Mouse (Mus musculus) MEL (cell line): ENCODE results near the gene Msl2. TPM values are rescaled to one million over a fixed set of nuclear protein-coding genes. Genes with fewer than 3 reads are reported as not detected.

Experiments
- DNase-seq: peaks from one replicate; pipeline ENCODE4 v3.0.0; 2011; ENCODE audit warnings: low read depth, low spot score
- H3K27ac ChIP-seq: 2 replicates; pipeline ENCODE4 v1.5.1; 2012; ENCODE audit warnings: low read depth, mild to moderate bottlenecking, control low read depth, low read length, moderate library complexity; ENCODE audit not compliant: control insufficient read depth
- H3K27me3 ChIP-seq, 2 experiments: fragments of 150-350 bp in 1 of 2; sonication (generic) in 1 of 2; 2 replicates each; pipeline ENCODE4 v1.6.1; 2012; ENCODE audit warnings: low read length in 2 of 2, mild to moderate bottlenecking in 2 of 2, improper control_type of control experiment in 1 of 2, moderate library complexity in 1 of 2; ENCODE audit not compliant: insufficient read depth in 2 of 2, control insufficient read depth in 1 of 2
- H3K36me3 ChIP-seq, 2 experiments: 2 replicates each; pipeline ENCODE4 v1.6.1; 2012 to 2014; ENCODE audit warnings: low read length in 2 of 2, improper control_type of control experiment in 1 of 2, inconsistent platforms in 1 of 2, mild to moderate bottlenecking in 1 of 2; ENCODE audit not compliant: insufficient read depth in 2 of 2, control insufficient read depth in 1 of 2
- H3K4me1 ChIP-seq, 2 experiments: fragments of 150-350 bp in 1 of 2; sonication (generic) in 1 of 2; 2 replicates each; pipeline ENCODE4 v1.6.1; 2012; ENCODE audit warnings: low read length in 2 of 2, improper control_type of control experiment in 1 of 2, mild to moderate bottlenecking in 1 of 2; ENCODE audit not compliant: insufficient read depth in 2 of 2, control insufficient read depth in 1 of 2
- H3K4me3 ChIP-seq, 2 experiments: fragments of 150-350 bp in 1 of 2; sonication (generic) in 1 of 2; 2 replicates each; pipeline ENCODE4 v1.5.1; 2012; ENCODE audit warnings: low read depth in 2 of 2, low read length in 2 of 2, mild to moderate bottlenecking in 2 of 2, moderate library complexity in 2 of 2, control low read depth in 1 of 2, improper control_type of control experiment in 1 of 2; ENCODE audit not compliant: control insufficient read depth in 1 of 2, insufficient read depth in 1 of 2
- H3K79me2 ChIP-seq: 2 replicates; pipeline ENCODE4 v1.6.1; 2012; ENCODE audit warnings: mild to moderate bottlenecking, low read length, moderate library complexity; ENCODE audit not compliant: control insufficient read depth, poor library complexity, insufficient read depth
- H3K9ac ChIP-seq: 2 replicates; pipeline ENCODE4 v1.6.1; 2012; ENCODE audit warnings: low read depth, mild to moderate bottlenecking, control low read depth, low read length, moderate library complexity; ENCODE audit not compliant: control insufficient read depth, poor library complexity, severe bottlenecking
- H3K9me3 ChIP-seq: fragments of 150-350 bp; sonication (generic); replicated peaks from 2 replicates; pipeline ENCODE4 v1.6.1; 2012; ENCODE audit warnings: mild to moderate bottlenecking, low read length, improper control_type of control experiment, moderate library complexity; ENCODE audit not compliant: insufficient read depth
- BHLHE40 ChIP-seq: IDR thresholded peaks from 2 replicates; pipeline ENCODE4 v1.6.1; 2012; ENCODE audit warnings: low read depth, mild to moderate bottlenecking, inconsistent platforms, low read length, improper control_type of control experiment, borderline replicate concordance
- E2F4 ChIP-seq: IDR thresholded peaks from 2 replicates; pipeline ENCODE4 v1.6.1; 2011; ENCODE audit warnings: low read depth, low read length, improper control_type of control experiment, borderline replicate concordance
- ELF1 ChIP-seq: IDR thresholded peaks from 2 replicates; pipeline ENCODE4 v1.6.1; 2014; ENCODE audit warnings: low read depth, mild to moderate bottlenecking, inconsistent platforms, low read length, improper control_type of control experiment, moderate library complexity
- EP300 ChIP-seq, 2 experiments: IDR thresholded peaks; 2 replicates each; pipeline ENCODE4 v1.6.1; 2011; ENCODE audit warnings: improper control_type of control experiment in 2 of 2, low read length in 2 of 2, low read depth in 1 of 2, mild to moderate bottlenecking in 1 of 2
- ETS1 ChIP-seq: IDR thresholded peaks from 2 replicates; pipeline ENCODE4 v1.6.1; 2012; ENCODE audit warnings: low read depth, mild to moderate bottlenecking, inconsistent platforms, low read length, improper control_type of control experiment, moderate library complexity
- GABPA ChIP-seq: IDR thresholded peaks from 2 replicates; pipeline ENCODE4 v1.6.1; 2012; ENCODE audit warnings: low read depth, mild to moderate bottlenecking, inconsistent platforms, low read length, improper control_type of control experiment, moderate library complexity
- GATA1 ChIP-seq: IDR thresholded peaks from 2 replicates; pipeline ENCODE4 v1.6.1; 2011; ENCODE audit warnings: low read depth, low read length, improper control_type of control experiment
- KAT2A ChIP-seq: conservative IDR thresholded peaks from 2 replicates; pipeline ENCODE4 v1.6.1; 2012; ENCODE audit warnings: low read depth, low read length, improper control_type of control experiment, inconsistent platforms
- MAFK ChIP-seq: IDR thresholded peaks from 2 replicates; pipeline ENCODE4 v1.6.1; 2011; ENCODE audit warnings: low read depth, mild to moderate bottlenecking, low read length, improper control_type of control experiment, borderline replicate concordance
- MAX ChIP-seq: IDR thresholded peaks from 2 replicates; pipeline ENCODE4 v1.6.1; 2011; ENCODE audit warnings: low read length, improper control_type of control experiment
- MAZ ChIP-seq: IDR thresholded peaks from 2 replicates; pipeline ENCODE4 v1.6.1; 2012; ENCODE audit warnings: low read depth, mild to moderate bottlenecking, inconsistent platforms, low read length, improper control_type of control experiment
- MXI1 ChIP-seq: IDR thresholded peaks from 2 replicates; pipeline ENCODE4 v1.6.1; 2011; ENCODE audit warnings: mild to moderate bottlenecking, low read depth, low read length, improper control_type of control experiment
- MYB ChIP-seq: IDR thresholded peaks from 2 replicates; pipeline ENCODE4 v1.6.1; 2011; ENCODE audit warnings: mild to moderate bottlenecking, low read depth, low read length, improper control_type of control experiment
- MYC ChIP-seq: IDR thresholded peaks from 2 replicates; pipeline ENCODE4 v1.6.1; 2011; ENCODE audit warnings: low read depth, mild to moderate bottlenecking, low read length, improper control_type of control experiment, moderate library complexity
- POLR2A ChIP-seq, 2 experiments: IDR thresholded peaks; 2 replicates each; pipeline ENCODE4 v1.6.1; 2011 to 2012; ENCODE audit warnings: low read length in 2 of 2, mild to moderate bottlenecking in 2 of 2, control low read depth in 1 of 2, improper control_type of control experiment in 1 of 2, low read depth in 1 of 2, moderate library complexity in 1 of 2; ENCODE audit not compliant: control insufficient read depth in 1 of 2, insufficient read depth in 1 of 2, poor library complexity in 1 of 2
- POLR2AphosphoS2 ChIP-seq: IDR thresholded peaks from 2 replicates; pipeline ENCODE4 v1.6.1; 2011; ENCODE audit warnings: low read length, improper control_type of control experiment
- POLR2AphosphoS5 ChIP-seq: IDR thresholded peaks from 2 replicates; pipeline ENCODE4 v1.6.1; 2012; ENCODE audit warnings: low read depth, borderline replicate concordance, mild to moderate bottlenecking, inconsistent platforms, low read length, moderate library complexity, mixed read lengths
- RCOR1 ChIP-seq: IDR thresholded peaks from 2 replicates; pipeline ENCODE4 v1.6.1; 2012; ENCODE audit warnings: low read depth, mild to moderate bottlenecking, inconsistent platforms, low read length, improper control_type of control experiment
- SIN3A ChIP-seq: IDR thresholded peaks from 2 replicates; pipeline ENCODE4 v1.6.1; 2012; ENCODE audit warnings: low read length, improper control_type of control experiment, inconsistent platforms
- SMC3 ChIP-seq: IDR thresholded peaks from 2 replicates; pipeline ENCODE4 v1.6.1; 2011; ENCODE audit warnings: low read depth, low read length, improper control_type of control experiment
- TAL1 ChIP-seq: IDR thresholded peaks from 2 replicates; pipeline ENCODE4 v1.6.1; 2012; ENCODE audit warnings: mild to moderate bottlenecking, inconsistent platforms, low read length, moderate library complexity, mixed read lengths
- TCF12 ChIP-seq: IDR thresholded peaks from 2 replicates; pipeline ENCODE4 v1.6.1; 2014; ENCODE audit warnings: low read depth, mild to moderate bottlenecking, inconsistent platforms, low read length, improper control_type of control experiment, moderate library complexity
- USF1 ChIP-seq: IDR thresholded peaks from 2 replicates; pipeline ENCODE4 v1.6.1; 2014; ENCODE audit warnings: low read depth, mild to moderate bottlenecking, inconsistent platforms, low read length, improper control_type of control experiment, moderate library complexity
- USF2 ChIP-seq, 2 experiments: IDR thresholded peaks; 2 replicates each; pipeline ENCODE4 v1.6.1; 2011 to 2012; ENCODE audit warnings: improper control_type of control experiment in 2 of 2, low read length in 2 of 2, borderline replicate concordance in 1 of 2, inconsistent platforms in 1 of 2, low read depth in 1 of 2, mild to moderate bottlenecking in 1 of 2; ENCODE audit not compliant: insufficient read depth in 1 of 2
- ZC3H11A ChIP-seq: IDR thresholded peaks from 2 replicates; pipeline ENCODE4 v1.6.1; 2012; ENCODE audit warnings: low read depth, mild to moderate bottlenecking, inconsistent platforms, low read length, improper control_type of control experiment
- ZKSCAN1 ChIP-seq: IDR thresholded peaks from 2 replicates; pipeline ENCODE4 v1.6.1; 2012; ENCODE audit warnings: low read depth, mild to moderate bottlenecking, inconsistent platforms, low read length, improper control_type of control experiment, moderate library complexity
- ZMIZ1 ChIP-seq: IDR thresholded peaks from 2 replicates; pipeline ENCODE4 v1.6.1; 2012; ENCODE audit warnings: low read depth, mild to moderate bottlenecking, inconsistent platforms, low read length, improper control_type of control experiment, moderate library complexity
- ZNF384 ChIP-seq: IDR thresholded peaks from 2 replicates; pipeline ENCODE4 v1.6.1; 2012; ENCODE audit warnings: low read depth, mild to moderate bottlenecking, inconsistent platforms, low read length, improper control_type of control experiment
- polyA plus RNA-seq, 2 experiments: library from polyadenylated mRNA; stranded (reverse) in 1 of 2; unstranded in 1 of 2; fragments of >175 nt in 1 of 2; fragments of >200 nt in 1 of 2; gene quantifications; 2 replicates each; pipeline versions ENCODE4 v1.2.1 to v1.2.4; 2012; ENCODE audit warnings: low replicate concordance in 2 of 2, low read depth in 1 of 2; ENCODE audit not compliant: insufficient read length in 2 of 2, insufficient read depth in 1 of 2, missing spikeins in 1 of 2
- total RNA-seq: library from RNA; depleted of rRNA; stranded (reverse); fragments of 300-350 nt; gene quantifications from 2 replicates; pipeline ENCODE4 v1.2.3, GENCODE M21; 2012

The Msl2 gene
- total and polyA plus RNA-seq, 3 experiments, result 19.7 to 39.6 (median 29.6) TPM

DNA sequence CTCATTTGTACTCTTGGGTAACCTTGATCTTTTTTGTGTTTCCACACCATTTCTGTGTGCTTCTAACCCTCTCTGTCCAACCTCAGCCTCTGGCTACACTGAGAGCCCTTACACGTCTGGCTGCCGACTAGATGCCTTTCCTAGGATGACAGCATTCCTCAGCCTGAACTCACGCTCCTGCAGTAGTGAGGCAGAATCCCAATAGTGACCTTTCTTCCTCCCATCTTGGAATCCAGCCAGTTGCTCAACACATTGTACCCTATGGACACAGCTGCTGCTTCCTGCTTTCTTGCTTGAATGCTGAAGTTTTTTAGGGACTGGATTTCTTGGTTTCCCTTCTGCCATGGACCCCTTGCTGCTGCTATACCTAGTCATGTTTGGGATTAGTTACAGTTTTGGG is 36.1 kb downstream of the Msl2 start (continued):
- TF ChIP-seq ZKSCAN1, result no peak

DNA sequence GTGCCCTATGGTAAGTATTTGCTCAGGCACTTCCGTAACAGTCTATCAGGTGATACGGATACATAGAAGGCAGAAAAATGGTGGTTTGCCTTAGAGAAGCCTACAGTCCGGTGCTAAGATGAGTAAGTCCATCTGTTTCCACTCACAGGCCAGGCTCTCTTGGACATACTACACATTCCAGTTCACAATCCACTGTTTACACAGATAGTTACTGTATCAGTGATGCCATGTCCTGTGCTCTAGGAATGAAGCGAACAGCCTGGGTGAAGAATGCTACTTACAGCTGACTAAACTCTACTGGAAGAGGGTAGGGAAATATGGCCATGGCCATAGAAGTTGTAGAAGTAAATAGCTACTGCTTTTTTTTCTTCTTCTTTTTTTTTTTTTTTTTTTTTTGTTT is 39.4 kb downstream of the Msl2 start:
- Histone ChIP-seq H3K4me3 (no peak overlapping the region), H3K4me1 (peaks cover 8 to 9% of the 10 kb centered on the region in 2 experiments), H3K27ac (no peak overlapping the region), H3K27me3 (no peaks in the 10 kb centered on the region), H3K9ac (no peak overlapping the region), H3K9me3 (no peaks in the 10 kb centered on the region), H3K36me3 (peaks cover 0 to 12% of the 10 kb centered on the region in 2 experiments; a peak in 2 of 4 replicates), H3K79me2 (no peaks in the 10 kb centered on the region)
- no peak for DNase-seq
- TF ChIP-seq ELF1 (no peak), ZNF384 (peak; percentile 39; the same call in 1 of the 2 replicates), E2F4 (no peak)

DNA sequence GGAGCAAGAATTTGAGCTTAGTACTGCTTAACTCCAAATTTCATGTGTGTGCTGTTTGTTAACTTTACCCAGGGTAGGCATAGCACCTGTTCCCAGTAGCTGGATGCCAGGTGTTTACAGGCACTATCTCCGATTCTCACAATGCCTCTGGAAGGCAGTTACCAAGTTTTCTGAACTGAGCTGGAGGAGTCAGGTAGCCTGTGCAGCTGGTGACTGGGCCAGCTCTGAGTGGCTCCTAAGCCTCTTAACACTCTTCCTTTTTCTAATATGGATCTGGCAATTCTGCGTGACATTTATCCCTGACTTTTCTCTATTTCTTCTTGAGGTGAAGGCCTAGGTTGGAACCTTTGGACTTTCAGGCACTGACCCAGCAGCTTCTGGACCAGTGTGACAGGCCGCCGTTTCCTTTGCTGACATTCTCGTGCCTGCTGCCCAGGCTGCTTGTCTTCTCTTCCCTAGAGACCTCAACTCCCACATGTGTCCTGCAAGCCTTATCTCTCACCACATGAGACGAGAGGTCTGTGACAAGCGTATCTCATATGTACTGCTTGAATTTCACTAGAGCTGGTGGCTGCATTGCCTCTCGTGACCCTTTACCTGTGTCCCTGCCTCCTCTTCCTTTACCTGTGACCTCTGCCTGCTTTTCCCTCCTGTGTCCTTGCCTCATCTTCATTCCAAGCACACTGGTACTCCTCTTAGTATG is 40.4 kb downstream of the Msl2 start:
- Histone ChIP-seq H3K27ac (no peak overlapping the region), H3K36me3 (peaks cover 0 to 12% of the 10 kb centered on the region in 2 experiments; a peak in 2 of 4 replicates), H3K4me3 (0 out of 4 replicates have a peak overlapping the region, but pooled peaks of 1 of the 2 experiments have one; percentile 6), H3K4me1 (peaks cover 8 to 9% of the 10 kb centered on the region in 2 experiments), H3K9me3 (no peaks in the 10 kb centered on the region), H3K79me2 (no peaks in the 10 kb centered on the region), H3K27me3 (no peaks in the 10 kb centered on the region), H3K9ac (peak overlapping the region; percentile 23; the same call in 1 of the 2 replicates)
- DNase-seq, result peak; percentile 55
- TF ChIP-seq MAZ, result no peak
- no peak for TF ChIP-seq USF1
- TF ChIP-seq GATA1, result peak; percentile 76
- TF ChIP-seq BHLHE40, result no peak
- TF ChIP-seq EP300 (IDR thresholded peaks at IDR 0.05; ENCODE audit: low read depth in 1 of 2, low read length in 2 of 2), result peak; percentile 51 to 72; a peak in 3 of 4 replicates
- no peak for TF ChIP-seq SMC3
- TF ChIP-seq MYB, result no peak
- no peak for TF ChIP-seq POLR2AphosphoS5
- no peak for TF ChIP-seq MAFK
- TF ChIP-seq ZNF384, result no peak
- TF ChIP-seq TAL1, result peak; percentile 44
- peak; percentile 77; the same call in 1 of the 2 replicates for TF ChIP-seq MXI1
- TF ChIP-seq ZKSCAN1, result no peak
- TF ChIP-seq ELF1, result no peak
- peak; percentile 68 for TF ChIP-seq TCF12
- peak; percentile 42 for TF ChIP-seq SIN3A
- no peak for TF ChIP-seq POLR2A (IDR thresholded peaks at IDR 0.05; ENCODE audit: control insufficient read depth in 1 of 2, insufficient read depth in 1 of 2, low read depth in 1 of 2, low read length in 2 of 2, poor library complexity in 1 of 2)
- no peak for TF ChIP-seq RCOR1
- TF ChIP-seq POLR2AphosphoS2, result no peak
- TF ChIP-seq GABPA, result no peak
- TF ChIP-seq ZMIZ1, result no peak
- TF ChIP-seq ZC3H11A, result no peak
- no peak for TF ChIP-seq KAT2A
- TF ChIP-seq USF2 (IDR thresholded peaks at IDR 0.05; ENCODE audit: borderline replicate concordance in 1 of 2, insufficient read depth in 1 of 2, low read depth in 1 of 2, low read length in 2 of 2), result no peak
- TF ChIP-seq MAX, result peak; percentile 61; the same call in 1 of the 2 replicates
- no peak for TF ChIP-seq MYC
- peak; percentile 55; the same call in 1 of the 2 replicates for TF ChIP-seq ETS1
